Mouse (Mus musculus) thymus, adult 2 months (tissue): Measurements from ENCODE around the gene Ptar1.

ENCODE experiments used
- CTCF ChIP-seq: fragments of 200-500 bp; IDR thresholded peaks from 2 replicates; pipeline ENCODE4 v1.5.1; 2012; ENCODE audit warnings: mild to moderate bottlenecking, control low read depth, low read length, moderate library complexity, borderline replicate concordance; ENCODE audit not compliant: control insufficient read depth, poor library complexity, insufficient read depth; ENCODE audit errors: extremely low read depth
- POLR2A ChIP-seq: fragments of 200-500 bp; IDR thresholded peaks from 2 replicates; pipeline ENCODE4 v1.6.1; 2012; ENCODE audit warnings: mild to moderate bottlenecking, low read length, control low read depth, moderate library complexity; ENCODE audit not compliant: control insufficient read depth, poor library complexity, insufficient read depth; ENCODE audit errors: extremely low read depth

GRCm38 (mm10) chr19:23673021-23673420, 14.2 kb upstream of the Ptar1 start:
- TF ChIP-seq CTCF (no peak), POLR2A (no peak)
